Mouse (Mus musculus): ENCODE data around the gene Lrrc27. TPM values are rescaled to one million over a fixed set of nuclear protein-coding genes. Genes with fewer than 3 reads are reported as not detected.

Gene Lrrc27
- polyA plus RNA-seq, 1 experiment from 2014 or later = 5.2 TPM

DNA sequence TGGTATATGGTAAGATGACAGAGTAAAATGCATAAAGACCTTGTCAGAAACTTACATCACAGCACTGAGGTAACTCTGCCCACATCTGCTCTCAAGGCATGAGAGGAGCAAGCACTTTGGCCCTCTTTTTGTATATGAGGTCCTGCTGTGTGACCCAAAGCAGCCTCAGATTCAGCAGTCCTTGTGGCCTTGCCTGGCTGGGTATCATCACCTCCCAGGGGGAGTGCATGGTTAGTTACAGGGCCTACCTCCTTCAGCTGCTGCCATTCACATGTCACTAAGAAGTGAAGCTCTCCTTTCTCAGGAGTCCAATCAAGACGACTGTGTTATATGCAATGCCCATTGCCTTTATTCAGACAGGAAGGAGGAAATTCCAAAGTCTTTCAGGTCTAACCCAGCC lies 2.7 kb downstream of the Lrrc27 start:
- WGBS = 81% methylated on average over 1 of the region's 1 CpGs
- Histone ChIP-seq H3K9ac (no peak overlapping the region), H3K36me3 (no peaks in the 10 kb centered on the region), H3K4me3 (no peak overlapping the region), H3K27me3 (no peaks in the 10 kb centered on the region), H3K9me3 (no peaks in the 10 kb centered on the region), H3K27ac (replicated peaks) (no peak overlapping the region), H3K4me2 (no peak overlapping the region), H3K4me1 (replicated peaks) (peaks cover 14% of the 10 kb centered on the region)
- ATAC-seq (ENCODE audit: low read depth) = no peak

DNA sequence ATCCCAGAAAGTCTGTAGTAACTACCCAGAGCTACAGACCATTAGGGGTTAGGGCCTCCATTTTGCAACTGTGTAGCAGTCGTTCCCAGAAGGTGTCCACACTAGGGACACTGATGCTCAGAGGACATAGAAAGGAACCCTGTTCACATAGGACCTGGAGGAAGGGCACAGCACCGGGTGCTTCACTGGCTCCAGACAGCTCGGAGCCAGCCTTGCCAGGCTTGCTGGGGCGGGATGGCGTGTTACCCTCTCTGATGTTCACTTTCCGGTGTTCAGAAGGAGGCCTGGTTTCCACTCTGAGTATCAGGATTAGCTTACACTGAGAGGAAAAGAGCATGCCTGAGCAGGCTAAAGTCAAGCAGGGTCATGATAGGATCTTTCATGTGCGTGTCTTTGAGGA lies 3.2 kb downstream of the Lrrc27 start:
- ATAC-seq (ENCODE audit: low read depth) = no peak
- no peaks in the 10 kb centered on the region for H3K27me3 ChIP-seq
- H3K36me3 ChIP-seq = no peaks in the 10 kb centered on the region
- no peak overlapping the region for H3K4me2 ChIP-seq
- H3K4me1 ChIP-seq (replicated peaks) = peaks cover 14% of the 10 kb centered on the region
- no peaks in the 10 kb centered on the region for H3K9me3 ChIP-seq
- no peak overlapping the region for H3K4me3 ChIP-seq
- no peak overlapping the region for H3K27ac ChIP-seq (replicated peaks)
- H3K9ac ChIP-seq = no peak overlapping the region
- 92% methylated on average over 7 of the region's 7 CpGs for WGBS

GRCm38 (mm10) chr7:139216464-139216863 lies 3.7 kb downstream of the Lrrc27 start:
- no peak overlapping the region for H3K4me2 ChIP-seq
- H3K27me3 ChIP-seq = no peaks in the 10 kb centered on the region
- no peak overlapping the region for H3K4me3 ChIP-seq
- no peak for ATAC-seq (ENCODE audit: low read depth)
- H3K27ac ChIP-seq (replicated peaks) = no peak overlapping the region
- H3K9me3 ChIP-seq = no peaks in the 10 kb centered on the region
- H3K36me3 ChIP-seq = no peaks in the 10 kb centered on the region
- 92% methylated on average over 9 of the region's 9 CpGs for WGBS
- H3K4me1 ChIP-seq (replicated peaks) = peaks cover 14% of the 10 kb centered on the region
- H3K9ac ChIP-seq = no peak overlapping the region

DNA sequence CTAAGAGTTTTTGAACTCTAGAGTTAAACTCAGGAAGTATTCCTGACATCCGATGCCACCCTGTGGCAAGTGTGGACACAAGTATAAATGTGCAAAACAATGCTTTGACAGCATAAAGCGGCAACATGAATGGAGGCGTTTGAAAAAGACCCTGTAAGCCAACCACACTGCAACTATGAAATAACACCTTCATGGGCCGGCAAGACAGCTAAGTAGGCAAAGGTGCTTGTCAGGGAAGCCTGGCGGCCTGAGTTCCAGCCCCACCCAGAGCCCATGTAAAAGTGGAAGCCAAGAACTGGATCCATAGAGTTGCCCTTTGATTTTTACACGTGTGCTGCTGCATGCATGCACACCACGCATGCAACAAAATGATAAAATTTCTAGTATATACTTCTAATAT lies 4.3 kb downstream of the Lrrc27 start:
- H3K4me1 ChIP-seq (replicated peaks) = peaks cover 14% of the 10 kb centered on the region
- 87% methylated on average over 7 of the region's 7 CpGs for WGBS

DNA sequence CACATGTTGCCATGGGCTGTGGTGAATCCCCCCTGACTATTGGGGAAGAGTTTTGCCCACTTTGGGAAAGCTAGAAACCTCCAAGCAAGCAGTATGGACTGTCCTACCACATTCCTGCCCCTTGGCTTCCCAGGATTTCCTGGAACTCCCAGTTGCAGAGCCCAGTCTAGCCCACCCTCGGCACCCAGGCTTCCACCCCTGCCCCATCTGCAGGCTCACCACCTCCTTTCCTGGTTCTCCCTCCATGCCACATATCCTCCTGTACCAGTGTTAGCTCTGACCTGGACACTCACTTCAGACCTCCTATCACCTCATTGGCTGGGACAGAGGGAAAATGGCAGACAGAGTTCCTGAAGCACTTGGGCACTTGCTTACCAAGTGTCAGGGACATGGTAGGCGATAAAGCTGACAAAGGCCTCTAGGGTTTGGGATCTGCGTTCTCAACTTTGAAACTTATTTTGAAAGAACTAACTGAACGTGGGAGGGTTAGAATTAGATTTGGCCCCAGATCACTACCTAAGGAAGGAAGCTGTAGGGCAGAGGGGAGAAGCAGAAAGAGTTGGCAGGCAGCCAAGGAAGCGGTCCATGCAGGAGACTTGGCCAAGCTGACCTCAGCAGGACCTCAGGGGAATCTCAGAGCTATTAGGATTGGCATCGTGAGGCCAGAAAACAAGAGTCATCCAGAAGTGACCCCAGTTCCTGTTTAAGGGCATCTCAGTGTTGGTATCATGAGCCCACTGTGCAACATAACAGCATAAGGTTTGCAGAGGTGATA lies 6.0 kb downstream of the Lrrc27 start:
- 76% methylated on average over 6 of the region's 6 CpGs for WGBS
- Histone ChIP-seq H3K36me3 (no peaks in the 10 kb centered on the region), H3K27ac (replicated peaks) (no peak overlapping the region), H3K4me3 (no peak overlapping the region), H3K4me2 (no peak overlapping the region), H3K9me3 (no peaks in the 10 kb centered on the region), H3K9ac (0 out of 2 replicates have a peak overlapping the region, but pooled peaks have one; percentile 13), H3K27me3 (no peaks in the 10 kb centered on the region), H3K4me1 (replicated peaks) (peaks cover 3% of the 10 kb centered on the region)
- no peak for ATAC-seq (ENCODE audit: low read depth)

More for the DNA sequence above, 4.3 kb downstream of the Lrrc27 start:
- ATAC-seq (ENCODE audit: low read depth) = no peak
- H3K27me3 ChIP-seq = no peaks in the 10 kb centered on the region
- H3K27ac ChIP-seq (replicated peaks) = no peak overlapping the region
- H3K9me3 ChIP-seq = no peaks in the 10 kb centered on the region
- no peak overlapping the region for H3K4me3 ChIP-seq
- H3K9ac ChIP-seq = no peak overlapping the region
- no peaks in the 10 kb centered on the region for H3K36me3 ChIP-seq
- no peak overlapping the region for H3K4me2 ChIP-seq

- no peaks in the 10 kb centered on the region for H3K9me3 ChIP-seq
These were observed 6.7 kb downstream of the Lrrc27 start for GRCm38 (mm10) chr7:139219486-139219885.

GRCm38 (mm10) chr7:139220303-139220702 lies 7.5 kb downstream of the Lrrc27 start:
- Histone ChIP-seq H3K9ac (no peak overlapping the region), H3K4me3 (no peak overlapping the region), H3K4me2 (no peak overlapping the region), H3K9me3 (no peaks in the 10 kb centered on the region), H3K27ac (replicated peaks) (no peak overlapping the region), H3K4me1 (replicated peaks) (no peaks in the 10 kb centered on the region), H3K27me3 (no peaks in the 10 kb centered on the region), H3K36me3 (no peaks in the 10 kb centered on the region)
- WGBS = 32% methylated on average over 2 of the region's 2 CpGs
- ATAC-seq (ENCODE audit: low read depth) = no peak

More at GRCm38 (mm10) chr7:139219486-139219885, 6.7 kb downstream of the Lrrc27 start:
- no peaks in the 10 kb centered on the region for H3K27me3 ChIP-seq
- no peaks in the 10 kb centered on the region for H3K4me1 ChIP-seq (replicated peaks)
- 87% methylated on average over 5 of the region's 5 CpGs for WGBS
- H3K27ac ChIP-seq (replicated peaks) = no peak overlapping the region
- ATAC-seq (ENCODE audit: low read depth) = no peak
- 0 out of 2 replicates have a peak overlapping the region, but pooled peaks have one; percentile 13 for H3K9ac ChIP-seq
- H3K36me3 ChIP-seq = no peaks in the 10 kb centered on the region
- no peak overlapping the region for H3K4me3 ChIP-seq
- no peak overlapping the region for H3K4me2 ChIP-seq

DNA sequence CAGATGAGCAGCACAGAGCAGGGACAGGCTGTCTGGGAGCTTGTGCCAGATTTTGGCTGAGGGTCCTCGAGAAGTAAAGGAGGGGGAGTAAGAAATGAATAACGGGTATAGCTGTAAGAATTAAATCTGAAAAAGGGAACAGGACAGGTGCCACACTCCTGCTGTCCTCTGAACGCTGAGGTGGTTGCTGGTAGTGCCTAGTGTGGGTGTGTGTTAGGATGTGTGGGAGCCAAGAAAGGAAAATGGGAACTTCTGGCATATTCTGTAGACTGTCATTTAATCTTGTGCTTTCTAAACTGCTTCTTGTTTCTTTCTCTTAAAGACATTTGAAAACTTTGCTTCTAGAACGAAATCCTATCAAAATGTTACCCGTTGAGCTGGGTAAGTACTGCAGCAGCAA lies 8.3 kb downstream of the Lrrc27 start:
- H3K4me1 ChIP-seq (replicated peaks) = no peaks in the 10 kb centered on the region
- no peak overlapping the region for H3K9ac ChIP-seq
- no peaks in the 10 kb centered on the region for H3K9me3 ChIP-seq
- H3K27ac ChIP-seq (replicated peaks) = no peak overlapping the region
- WGBS = 84% methylated on average over 5 of the region's 5 CpGs
- no peaks in the 10 kb centered on the region for H3K36me3 ChIP-seq
- H3K27me3 ChIP-seq = no peaks in the 10 kb centered on the region
- ATAC-seq (ENCODE audit: low read depth) = no peak
- H3K4me2 ChIP-seq = no peak overlapping the region
- no peak overlapping the region for H3K4me3 ChIP-seq

DNA sequence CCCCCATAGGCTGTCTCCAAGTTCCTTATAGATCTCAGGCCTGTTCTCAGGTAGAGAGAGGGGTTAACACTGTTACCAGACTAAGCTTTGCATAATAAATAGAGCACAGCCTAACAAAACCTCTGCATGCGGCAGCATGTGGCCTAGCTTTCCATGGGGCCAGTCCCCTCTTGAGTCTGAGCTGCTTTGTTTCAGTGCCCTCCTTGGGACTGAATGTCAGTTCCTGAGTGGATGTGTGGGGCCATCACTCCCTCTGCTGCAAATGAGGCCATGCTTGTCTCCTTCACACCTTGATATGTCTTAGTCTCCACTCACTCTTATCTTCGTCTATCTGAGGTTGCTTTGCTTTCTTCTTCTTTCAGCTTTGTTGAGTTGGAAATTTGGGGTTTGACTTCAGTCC lies 9.1 kb downstream of the Lrrc27 start:
- WGBS = 72% methylated on average over 2 of the region's 2 CpGs
- H3K36me3 ChIP-seq = no peaks in the 10 kb centered on the region

GRCm38 (mm10) chr7:139222341-139222740 lies 9.6 kb downstream of the Lrrc27 start:
- Histone ChIP-seq H3K4me3 (no peak overlapping the region), H3K27me3 (no peaks in the 10 kb centered on the region), H3K4me1 (replicated peaks) (no peaks in the 10 kb centered on the region), H3K27ac (replicated peaks) (no peak overlapping the region), H3K9me3 (no peaks in the 10 kb centered on the region), H3K36me3 (no peaks in the 10 kb centered on the region), H3K4me2 (no peak overlapping the region), H3K9ac (no peak overlapping the region)
- ATAC-seq (ENCODE audit: low read depth) = no peak
- WGBS = 78% methylated on average over 4 of the region's 4 CpGs

More for the DNA sequence above, 9.1 kb downstream of the Lrrc27 start:
- ATAC-seq (ENCODE audit: low read depth) = no peak
- no peak overlapping the region for H3K4me3 ChIP-seq
- H3K27ac ChIP-seq (replicated peaks) = no peak overlapping the region
- H3K4me2 ChIP-seq = no peak overlapping the region
- no peak overlapping the region for H3K9ac ChIP-seq
- no peaks in the 10 kb centered on the region for H3K9me3 ChIP-seq
- H3K27me3 ChIP-seq = no peaks in the 10 kb centered on the region
- H3K4me1 ChIP-seq (replicated peaks) = no peaks in the 10 kb centered on the region

- no peak overlapping the region for H3K4me3 ChIP-seq
- no peaks in the 10 kb centered on the region for H3K27me3 ChIP-seq
- H3K9me3 ChIP-seq = no peaks in the 10 kb centered on the region
- no peaks in the 10 kb centered on the region for H3K36me3 ChIP-seq
- no peak overlapping the region for H3K4me2 ChIP-seq
- H3K9ac ChIP-seq = no peak overlapping the region
- H3K27ac ChIP-seq (replicated peaks) = no peak overlapping the region
- 85% methylated on average over 1 of the region's 1 CpGs for WGBS
- ATAC-seq (ENCODE audit: low read depth) = no peak
- H3K4me1 ChIP-seq (replicated peaks) = no peaks in the 10 kb centered on the region
These were observed 11.3 kb downstream of the Lrrc27 start for GRCm38 (mm10) chr7:139224070-139224469.

- Histone ChIP-seq H3K4me1 (replicated peaks) (no peaks in the 10 kb centered on the region), H3K27ac (replicated peaks) (no peak overlapping the region), H3K9ac (no peak overlapping the region), H3K4me2 (no peak overlapping the region), H3K9me3 (no peaks in the 10 kb centered on the region), H3K36me3 (no peaks in the 10 kb centered on the region), H3K27me3 (no peaks in the 10 kb centered on the region), H3K4me3 (no peak overlapping the region)
- WGBS = 81% methylated on average over 8 of the region's 8 CpGs
- ATAC-seq (ENCODE audit: low read depth) = no peak
These were observed 11.9 kb downstream of the Lrrc27 start for GRCm38 (mm10) chr7:139224725-139225124.

DNA sequence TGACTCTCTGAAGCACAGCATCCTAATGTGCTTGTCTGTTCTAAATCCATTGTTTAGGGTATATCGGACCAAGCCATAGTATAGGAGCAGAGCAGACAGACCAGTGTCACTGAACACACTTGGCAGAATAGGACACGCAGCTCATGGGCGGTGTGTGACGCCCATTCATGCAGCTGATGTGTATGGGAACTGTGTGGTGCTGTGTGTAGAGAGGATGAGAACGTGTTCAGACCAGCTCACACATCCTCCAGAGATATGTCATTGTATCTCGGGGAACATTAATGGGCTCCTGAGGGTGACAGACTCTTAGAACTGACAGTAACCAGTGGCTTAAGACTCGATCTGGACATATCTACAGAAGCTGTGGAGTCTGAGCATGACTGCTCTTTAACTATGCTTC lies 13.6 kb downstream of the Lrrc27 start:
- H3K9me3 ChIP-seq = no peaks in the 10 kb centered on the region
- H3K4me1 ChIP-seq (replicated peaks) = no peaks in the 10 kb centered on the region
- no peak for ATAC-seq (ENCODE audit: low read depth)
- H3K4me2 ChIP-seq = no peak overlapping the region
- H3K9ac ChIP-seq = no peak overlapping the region
- H3K27ac ChIP-seq (replicated peaks) = no peak overlapping the region
- no peak overlapping the region for H3K4me3 ChIP-seq
- H3K36me3 ChIP-seq = no peaks in the 10 kb centered on the region
- 85% methylated on average over 7 of the region's 7 CpGs for WGBS
- no peaks in the 10 kb centered on the region for H3K27me3 ChIP-seq

All from neural tube, embryonic 13.5 days (tissue).